Mouse (Mus musculus) cerebellum, adult 2 months (tissue): ENCODE measurements around the gene Prf1.

Source experiments
- CTCF ChIP-seq: fragments of 200-500 bp; IDR thresholded peaks from 2 replicates; pipeline ENCODE4 v1.5.1; 2011; ENCODE audit warnings: low read depth, mild to moderate bottlenecking, control low read depth, low read length, moderate library complexity, borderline replicate concordance; ENCODE audit not compliant: insufficient read depth
- POLR2A ChIP-seq: fragments of 200-500 bp; IDR thresholded peaks from 2 replicates; pipeline ENCODE4 v1.6.1; 2011; ENCODE audit warnings: low read length, control low read depth, borderline replicate concordance; ENCODE audit not compliant: insufficient read depth

- no peak for TF ChIP-seq CTCF
- TF ChIP-seq POLR2A: no peak
Observed at GRCm38 (mm10) chr10:61277051-61277450, 20.6 kb upstream of the Prf1 start.
